Mouse (Mus musculus): ENCODE measurements around the gene Hspg2.

DNA sequence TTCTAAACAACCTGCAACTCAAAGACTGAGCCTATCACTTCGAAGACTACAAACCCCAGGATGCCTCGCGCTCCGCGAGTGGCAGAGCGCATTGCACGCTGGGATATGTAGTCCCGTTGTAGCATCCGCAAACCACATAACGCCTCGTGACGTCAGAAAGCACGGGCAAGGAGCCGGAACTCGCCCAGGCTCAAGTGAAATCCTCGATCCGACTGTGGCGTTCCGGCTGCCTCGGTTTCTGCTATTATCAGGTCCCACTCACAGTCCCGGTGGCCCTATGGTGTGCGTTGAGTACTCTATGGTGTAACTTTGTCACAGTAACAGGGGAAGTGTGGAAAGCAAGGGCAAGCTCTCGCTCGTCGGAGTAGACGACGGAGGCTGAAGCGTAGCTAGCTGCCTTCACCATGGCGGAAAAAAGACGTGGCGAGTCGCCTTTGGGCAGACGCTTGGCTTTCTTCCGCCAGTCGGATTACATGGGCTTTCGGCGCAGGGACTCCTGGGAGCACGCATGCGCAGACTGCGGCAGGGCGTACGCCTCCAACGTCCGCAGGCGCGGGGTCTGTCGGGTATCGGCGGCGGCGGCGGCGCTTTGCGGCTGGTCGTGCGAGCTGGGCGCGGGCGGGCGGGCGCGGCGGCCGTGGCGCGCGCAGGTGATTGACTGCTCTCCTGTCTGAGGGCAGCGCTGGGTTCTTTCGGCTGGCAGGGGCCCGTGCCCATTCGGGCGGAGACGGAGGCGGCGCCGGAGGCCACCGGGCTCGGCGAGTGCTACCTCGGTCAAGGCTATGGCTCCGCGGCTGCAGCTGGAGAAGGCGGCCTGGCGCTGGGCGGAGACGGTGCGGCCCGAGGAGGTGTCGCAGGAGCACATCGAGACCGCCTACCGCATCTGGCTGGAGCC lies 125.3 kb downstream of the Hspg2 start, which contains the start of gene Usp48:
- TF ChIP-seq CTCF (IDR thresholded peaks at IDR 0.05; ENCODE audit: low read depth, low read length): no peak
- TF ChIP-seq POLR2A (IDR thresholded peaks at IDR 0.05; ENCODE audit: extremely low read depth, insufficient read depth, low read length): peak; percentile 61; the same call in 1 of the 2 replicates

Measured in liver, adult 2 months (tissue).